Mouse (Mus musculus) CH12.LX (cell line): ENCODE measurements at regions not wholly inside any gene's neighbourhood (a gene's known extent, or its start where the extent isn't known, plus 50 kb on each side); places are given as distances from the start of the nearest gene placed in this dataset.

ENCODE experiments used
- DNase-seq: peaks from one replicate; pipeline ENCODE4 v3.0.0-alpha.2; 2013; ENCODE audit errors: extremely low read depth
- H3K27ac ChIP-seq: 2 replicates; pipeline ENCODE4 v1.5.1; 2012; ENCODE audit warnings: low read depth, mild to moderate bottlenecking, control low read depth, moderate library complexity; ENCODE audit not compliant: insufficient read depth
- H3K27me3 ChIP-seq: replicated peaks from 2 replicates; pipeline ENCODE3; 2012; ENCODE audit warnings: inconsistent platforms
- H3K36me3 ChIP-seq, 2 experiments: replicated peaks in 1 of 2; 2 replicates each; pipeline versions ENCODE3 to v1.6.1; 2012; ENCODE audit warnings: inconsistent platforms in 1 of 2, low read length in 1 of 2, mild to moderate bottlenecking in 1 of 2, mixed read lengths in 1 of 2, moderate library complexity in 1 of 2; ENCODE audit not compliant: control insufficient read depth in 1 of 2, insufficient read depth in 1 of 2
- H3K4me1 ChIP-seq, 2 experiments: 2 replicates each; pipeline ENCODE4 v1.6.1; 2012; ENCODE audit warnings: inconsistent platforms in 1 of 2, moderate library complexity in 1 of 2; ENCODE audit not compliant: insufficient read depth in 2 of 2, control insufficient read depth in 1 of 2
- H3K4me2 ChIP-seq: 2 replicates; pipeline ENCODE4 v1.6.1; 2012; ENCODE audit warnings: low read depth, mild to moderate bottlenecking, control low read depth; ENCODE audit not compliant: poor library complexity, insufficient read depth, severe bottlenecking
- H3K4me3 ChIP-seq, 3 experiments: fragments of 150-350 bp in 1 of 3; sonication (generic) in 1 of 3; replicated peaks in 1 of 3; 2 replicates each; pipeline versions ENCODE3 to v1.5.1; 2011 to 2012; ENCODE audit warnings: low read depth in 2 of 3, low read length in 2 of 3, mild to moderate bottlenecking in 2 of 3, moderate library complexity in 2 of 3, control low read depth in 1 of 3, improper control_type of control experiment in 1 of 3, inconsistent platforms in 1 of 3, mixed read lengths in 1 of 3; ENCODE audit not compliant: poor library complexity in 1 of 3
- H3K79me2 ChIP-seq: replicated peaks from 2 replicates; pipeline ENCODE4 v1.6.1; 2012; ENCODE audit warnings: mild to moderate bottlenecking, moderate library complexity; ENCODE audit not compliant: control insufficient read depth, poor library complexity, insufficient read depth, severe bottlenecking; ENCODE audit errors: extremely low read depth
- H3K9ac ChIP-seq: 2 replicates; pipeline ENCODE4 v1.6.1; 2012; ENCODE audit warnings: low read depth, mild to moderate bottlenecking, control low read depth, moderate library complexity; ENCODE audit not compliant: insufficient read depth
- H3K9me3 ChIP-seq: replicated peaks from 2 replicates; pipeline ENCODE3; 2012; ENCODE audit warnings: low read length, inconsistent platforms, mixed read lengths
- BHLHE40 ChIP-seq: IDR thresholded peaks from 2 replicates; pipeline ENCODE4 v1.6.1; 2011; ENCODE audit warnings: mild to moderate bottlenecking, low read depth, low read length, improper control_type of control experiment
- E2F4 ChIP-seq: IDR thresholded peaks from 2 replicates; pipeline ENCODE4 v1.6.1; 2011; ENCODE audit warnings: low read depth, low read length, improper control_type of control experiment; ENCODE audit not compliant: insufficient replicate concordance
- ETS1 ChIP-seq: conservative IDR thresholded peaks from 2 replicates; pipeline ENCODE4 v1.6.1; 2012; ENCODE audit warnings: low read depth, mild to moderate bottlenecking, inconsistent platforms, low read length, improper control_type of control experiment, moderate library complexity
- GABPA ChIP-seq: IDR thresholded peaks from 2 replicates; pipeline ENCODE4 v1.6.1; 2012; ENCODE audit warnings: low read depth, low read length, improper control_type of control experiment, inconsistent platforms; ENCODE audit not compliant: insufficient replicate concordance
- HCFC1 ChIP-seq: IDR thresholded peaks from 2 replicates; pipeline ENCODE4 v1.6.1; 2012; ENCODE audit warnings: low read depth, mild to moderate bottlenecking, inconsistent platforms, low read length, improper control_type of control experiment
- IRF4 ChIP-seq: IDR thresholded peaks from 2 replicates; pipeline ENCODE4 v1.6.1; 2014; ENCODE audit warnings: low read depth, mild to moderate bottlenecking, inconsistent platforms, low read length, improper control_type of control experiment
- JUND ChIP-seq: conservative IDR thresholded peaks from 2 replicates; pipeline ENCODE4 v1.6.1; 2011; ENCODE audit warnings: low read depth, low read length, improper control_type of control experiment
- KAT2A ChIP-seq: IDR thresholded peaks from 2 replicates; pipeline ENCODE4 v1.6.1; 2012; ENCODE audit warnings: low read length, improper control_type of control experiment, inconsistent platforms; ENCODE audit not compliant: insufficient replicate concordance
- MAZ ChIP-seq: IDR thresholded peaks from 2 replicates; pipeline ENCODE4 v1.6.1; 2012; ENCODE audit warnings: low read depth, mild to moderate bottlenecking, inconsistent platforms, low read length, improper control_type of control experiment, moderate library complexity
- MXI1 ChIP-seq: IDR thresholded peaks from 2 replicates; pipeline ENCODE4 v1.6.1; 2011; ENCODE audit warnings: mild to moderate bottlenecking, low read depth, low read length, improper control_type of control experiment
- MYC ChIP-seq: IDR thresholded peaks from 2 replicates; pipeline ENCODE4 v1.6.1; 2011; ENCODE audit warnings: low read depth, mild to moderate bottlenecking, improper control_type of control experiment, low read length
- NRF1 ChIP-seq: IDR thresholded peaks from 2 replicates; pipeline ENCODE4 v1.6.1; 2014; ENCODE audit warnings: low read depth, mild to moderate bottlenecking, inconsistent platforms, low read length, improper control_type of control experiment, moderate library complexity
- PAX5 ChIP-seq: IDR thresholded peaks from 2 replicates; pipeline ENCODE4 v1.6.1; 2012; ENCODE audit warnings: low read length, inconsistent platforms, mixed read lengths
- POLR2AphosphoS2 ChIP-seq: IDR thresholded peaks from 2 replicates; pipeline ENCODE4 v1.6.1; 2011; ENCODE audit warnings: low read depth, low read length, improper control_type of control experiment
- SIN3A ChIP-seq: IDR thresholded peaks from 2 replicates; pipeline ENCODE4 v1.6.1; 2012; ENCODE audit warnings: low read length, improper control_type of control experiment, inconsistent platforms
- SMC3 ChIP-seq: IDR thresholded peaks from 2 replicates; pipeline ENCODE4 v1.6.1; 2011; ENCODE audit warnings: low read depth, low read length, improper control_type of control experiment
- USF1 ChIP-seq: IDR thresholded peaks from 2 replicates; pipeline ENCODE4 v1.6.1; 2014; ENCODE audit warnings: low read depth, mild to moderate bottlenecking, inconsistent platforms, low read length, improper control_type of control experiment
- ZC3H11A ChIP-seq: IDR thresholded peaks from 2 replicates; pipeline ENCODE4 v1.6.1; 2012; ENCODE audit warnings: low read depth, mild to moderate bottlenecking, inconsistent platforms, low read length, improper control_type of control experiment
- ZKSCAN1 ChIP-seq: IDR thresholded peaks from 2 replicates; pipeline ENCODE4 v1.6.1; 2012; ENCODE audit warnings: low read depth, inconsistent platforms, low read length, improper control_type of control experiment, borderline replicate concordance
- ZNF384 ChIP-seq: IDR thresholded peaks from 2 replicates; pipeline ENCODE4 v1.6.1; 2012; ENCODE audit warnings: low read depth, low read length, improper control_type of control experiment, inconsistent platforms
- dilution Hi-C: fragments of 300-500 bp; cut with MboI; formaldehyde crosslinking; loops from 2 replicates; pipeline ENCODE4 v1.14.3; 2020; ENCODE audit warnings: low sequenced_read_pairs; ENCODE audit not compliant: extremely low pct_unique_long_range_greater_than_20kb, extremely low pct_ligation_motif_present
- in situ Hi-C: fragments of 300-500 bp; cut with MboI; formaldehyde crosslinking; loops from 3 replicates; pipeline ENCODE4 v1.14.3; 2019; ENCODE audit warnings: low sequenced_read_pairs, low pct_ligation_motif_present, low pct_unique_long_range_greater_than_20kb, mixed read lengths

GRCm38 (mm10) chr12:39742156-39743063 is 295.4 kb downstream of the Arl4a start:
- Histone ChIP-seq H3K9me3 (no peaks in the 10 kb centered on the region), H3K27ac (no peak overlapping the region), H3K4me1 (peaks cover 3 to 6% of the 10 kb centered on the region in 2 experiments), H3K79me2 (no peaks in the 10 kb centered on the region), H3K27me3 (no peaks in the 10 kb centered on the region)
- in situ Hi-C loops (no loop called here), dilution Hi-C loops (no loop called here)
- no peak for DNase-seq
- no peak for TF ChIP-seq GABPA
- TF ChIP-seq POLR2AphosphoS2: no peak
- no peak for TF ChIP-seq MYC
- no peak for TF ChIP-seq JUND
- no peak for TF ChIP-seq KAT2A
- TF ChIP-seq IRF4: no peak
- TF ChIP-seq ETS1: no peak
- no peak for TF ChIP-seq SIN3A
- TF ChIP-seq PAX5: no peak
- no peak for TF ChIP-seq ZKSCAN1
- TF ChIP-seq NRF1: no peak
- no peak for TF ChIP-seq HCFC1
- TF ChIP-seq E2F4: no peak
- no peak for TF ChIP-seq MAZ
- no peak for TF ChIP-seq ZNF384
- no peak for TF ChIP-seq MXI1
- TF ChIP-seq SMC3: no peak
- no peak for TF ChIP-seq USF1
- no peak for TF ChIP-seq BHLHE40
- TF ChIP-seq ZC3H11A: no peak
- TF ChIP-seq, all 38 proteins: peak for 0
- no peak overlapping the region for H3K4me2 ChIP-seq
- no peaks in the 10 kb centered on the region for H3K36me3 ChIP-seq
- H3K9ac ChIP-seq: no peak overlapping the region
- no peak overlapping the region for H3K4me3 ChIP-seq
